Mouse (Mus musculus): Measurements from ENCODE around the gene Lypd4. TPM values are rescaled to one million over a fixed set of nuclear protein-coding genes. Genes with fewer than 3 reads are reported as not detected.

Gene Lypd4
- total RNA-seq, 1 experiment from 2014 or later = not detected

- peak; percentile 88 for ATAC-seq (ENCODE audit: extremely low read depth, insufficient number of reproducible peaks, low FRiP score, poor library complexity, severe bottlenecking)
Measured at GRCm38 (mm10) chr7:24890281-24891216, 20.8 kb upstream of the Lypd4 start.

GRCm38 (mm10) chr7:24889431-24890220, 19.9 kb upstream of the Lypd4 start:
- no peak for ATAC-seq (ENCODE audit: extremely low read depth, insufficient number of reproducible peaks, low FRiP score, poor library complexity, severe bottlenecking)

- ATAC-seq (ENCODE audit: extremely low read depth, insufficient number of reproducible peaks, low FRiP score, poor library complexity, severe bottlenecking) = no peak
Measured at GRCm38 (mm10) chr7:24887096-24887495, 17.4 kb upstream of the Lypd4 start.

GRCm38 (mm10) chr7:24886308-24886633, 16.5 kb upstream of the Lypd4 start:
- no peak for ATAC-seq (ENCODE audit: extremely low read depth, insufficient number of reproducible peaks, low FRiP score, poor library complexity, severe bottlenecking)

GRCm38 (mm10) chr7:24885468-24886307, 15.9 kb upstream of the Lypd4 start:
- no peak for ATAC-seq (ENCODE audit: extremely low read depth, insufficient number of reproducible peaks, low FRiP score, poor library complexity, severe bottlenecking)

GRCm38 (mm10) chr7:24884693-24885291, 15.1 kb upstream of the Lypd4 start:
- ATAC-seq (ENCODE audit: extremely low read depth, insufficient number of reproducible peaks, low FRiP score, poor library complexity, severe bottlenecking) = no peak

GRCm38 (mm10) chr7:24883896-24884692, 14.4 kb upstream of the Lypd4 start, which contains the start of gene Rps19:
Gene Rps19, plus strand, starts transcription at chr7:24884371.
- ATAC-seq (ENCODE audit: extremely low read depth, insufficient number of reproducible peaks, low FRiP score, poor library complexity, severe bottlenecking) = peak; percentile 93

GRCm38 (mm10) chr7:24882416-24883199, 12.9 kb upstream of the Lypd4 start:
- no peak for ATAC-seq (ENCODE audit: extremely low read depth, insufficient number of reproducible peaks, low FRiP score, poor library complexity, severe bottlenecking)

- ATAC-seq (ENCODE audit: extremely low read depth, insufficient number of reproducible peaks, low FRiP score, poor library complexity, severe bottlenecking) = no peak
Measured at GRCm38 (mm10) chr7:24879620-24880019, 9.9 kb upstream of the Lypd4 start.

GRCm38 (mm10) chr7:24877588-24877987, 7.8 kb upstream of the Lypd4 start:
- no peak for ATAC-seq (ENCODE audit: extremely low read depth, insufficient number of reproducible peaks, low FRiP score, poor library complexity, severe bottlenecking)

GRCm38 (mm10) chr7:24869080-24869479, 661 bp downstream of the Lypd4 start:
- no peak for ATAC-seq (ENCODE audit: extremely low read depth, insufficient number of reproducible peaks, low FRiP score, poor library complexity, severe bottlenecking)

GRCm38 (mm10) chr7:24864156-24864555, 5.6 kb downstream of the Lypd4 start:
- no peak for ATAC-seq (ENCODE audit: extremely low read depth, insufficient number of reproducible peaks, low FRiP score, poor library complexity, severe bottlenecking)

GRCm38 (mm10) chr7:24862853-24863252, 6.9 kb downstream of the Lypd4 start:
- ATAC-seq (ENCODE audit: extremely low read depth, insufficient number of reproducible peaks, low FRiP score, poor library complexity, severe bottlenecking) = no peak

GRCm38 (mm10) chr7:24861913-24862312, 7.8 kb downstream of the Lypd4 start, which contains the start of gene Gm9844:
Gene Gm9844, plus strand, starts transcription at chr7:24862213.
- no peak for ATAC-seq (ENCODE audit: extremely low read depth, insufficient number of reproducible peaks, low FRiP score, poor library complexity, severe bottlenecking)

GRCm38 (mm10) chr7:24859234-24859633, 10.5 kb downstream of the Lypd4 start:
- ATAC-seq (ENCODE audit: extremely low read depth, insufficient number of reproducible peaks, low FRiP score, poor library complexity, severe bottlenecking) = no peak

- 0 out of 2 replicates have a peak, but pooled peaks have one; percentile 28 for ATAC-seq (ENCODE audit: extremely low read depth, insufficient number of reproducible peaks, low FRiP score, poor library complexity, severe bottlenecking)
Measured at GRCm38 (mm10) chr7:24856460-24857120, 13.2 kb downstream of the Lypd4 start.

- no peak for ATAC-seq (ENCODE audit: extremely low read depth, insufficient number of reproducible peaks, low FRiP score, poor library complexity, severe bottlenecking)
Measured at GRCm38 (mm10) chr7:24853695-24854094, 16.0 kb downstream of the Lypd4 start.
